Mouse (Mus musculus): ENCODE measurements around the gene Acvrl1. TPM values are rescaled to one million over a fixed set of nuclear protein-coding genes. Genes with fewer than 3 reads are reported as not detected.
A peak's percentile ranks its signal among the peaks of the same experiment; 100 is the strongest.

The Acvrl1 gene
- polyA plus RNA-seq, 1 experiment = 7.9 TPM

DNA sequence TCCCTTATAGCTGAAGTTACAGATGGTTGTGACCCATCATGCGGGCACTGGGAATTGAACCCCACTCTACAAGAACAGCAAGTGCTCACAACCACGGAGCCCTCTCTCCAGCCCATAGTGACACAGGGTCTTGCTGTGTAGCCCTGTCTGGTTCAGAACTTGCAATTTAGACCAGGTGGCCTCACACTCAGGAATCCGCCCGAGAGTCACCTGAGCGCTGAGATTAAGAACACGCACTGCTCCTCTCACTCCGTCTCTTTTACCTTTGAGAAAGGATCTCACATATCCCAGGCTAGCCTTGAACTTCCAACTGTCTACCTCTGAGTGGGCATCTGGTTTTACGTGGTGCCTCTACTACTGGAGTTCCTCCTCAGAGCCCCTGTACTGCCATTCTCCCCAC lies 56.0 kb downstream of the Acvrl1 start:
- TF ChIP-seq FLI1 (IDR thresholded peaks at IDR 0.05; ENCODE audit: low read length) = no peak
- TF ChIP-seq GATA1 (IDR thresholded peaks at IDR 0.05; ENCODE audit: borderline replicate concordance, low read length) = no peak
- peaks cover 66% of the 10 kb centered on the region for H3K36me3 ChIP-seq (replicated peaks; ENCODE audit: low read length)
- H3K4me1 ChIP-seq = peaks cover 80% of the 10 kb centered on the region
- H3K27me3 ChIP-seq (replicated peaks) = no peaks in the 10 kb centered on the region
- no peak overlapping the region for H3K4me3 ChIP-seq (replicated peaks)
- H3K9me3 ChIP-seq = no peaks in the 10 kb centered on the region

DNA sequence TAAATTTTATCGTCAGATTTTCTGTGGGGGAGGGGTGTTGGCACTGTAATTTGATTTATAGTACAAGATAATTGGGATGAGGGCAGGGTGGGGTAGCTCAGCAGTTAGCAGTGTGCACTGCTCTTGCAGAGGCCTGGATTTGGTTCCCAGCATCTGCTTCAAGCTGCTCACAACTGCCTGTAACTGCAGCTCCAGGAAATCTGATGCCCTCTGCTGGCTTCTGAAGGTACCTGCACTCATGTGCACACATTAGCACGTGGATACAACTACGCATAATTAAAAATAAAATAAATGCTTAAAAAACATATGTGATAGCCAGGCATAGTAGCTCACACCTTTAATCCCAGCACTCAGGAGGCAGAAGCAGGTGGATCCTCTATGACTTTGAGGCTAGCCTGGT lies 57.2 kb downstream of the Acvrl1 start:
- Histone ChIP-seq H3K36me3 (replicated peaks; ENCODE audit: low read length) (peaks cover 60% of the 10 kb centered on the region), H3K27me3 (replicated peaks) (no peaks in the 10 kb centered on the region), H3K4me3 (replicated peaks) (no peak overlapping the region), H3K9me3 (no peaks in the 10 kb centered on the region), H3K4me1 (peaks cover 80% of the 10 kb centered on the region)
- TF ChIP-seq FLI1 (IDR thresholded peaks at IDR 0.05; ENCODE audit: low read length) (no peak), GATA1 (IDR thresholded peaks at IDR 0.05; ENCODE audit: borderline replicate concordance, low read length) (no peak)

GRCm38 (mm10) chr15:101187907-101188306 lies 59.6 kb downstream of the Acvrl1 start:
- Histone ChIP-seq H3K36me3 (replicated peaks; ENCODE audit: low read length) (peaks cover 45% of the 10 kb centered on the region), H3K9me3 (no peaks in the 10 kb centered on the region), H3K27me3 (replicated peaks) (no peaks in the 10 kb centered on the region), H3K4me3 (replicated peaks) (no peak overlapping the region), H3K4me1 (peaks cover 88% of the 10 kb centered on the region)
- no peak for TF ChIP-seq GATA1 (IDR thresholded peaks at IDR 0.05; ENCODE audit: borderline replicate concordance, low read length)
- no peak for TF ChIP-seq FLI1 (IDR thresholded peaks at IDR 0.05; ENCODE audit: low read length)

- H3K36me3 ChIP-seq (replicated peaks; ENCODE audit: low read length) = peaks cover 45% of the 10 kb centered on the region
- H3K27me3 ChIP-seq (replicated peaks) = no peaks in the 10 kb centered on the region
- H3K9me3 ChIP-seq = no peaks in the 10 kb centered on the region
- H3K4me1 ChIP-seq = peaks cover 92% of the 10 kb centered on the region
- no peak for TF ChIP-seq FLI1 (IDR thresholded peaks at IDR 0.05; ENCODE audit: low read length)
- no peak for TF ChIP-seq GATA1 (IDR thresholded peaks at IDR 0.05; ENCODE audit: borderline replicate concordance, low read length)
- H3K4me3 ChIP-seq (replicated peaks) = peak overlapping the region; percentile 75
These were observed 61.8 kb downstream of the Acvrl1 start for GRCm38 (mm10) chr15:101189981-101190761.

DNA sequence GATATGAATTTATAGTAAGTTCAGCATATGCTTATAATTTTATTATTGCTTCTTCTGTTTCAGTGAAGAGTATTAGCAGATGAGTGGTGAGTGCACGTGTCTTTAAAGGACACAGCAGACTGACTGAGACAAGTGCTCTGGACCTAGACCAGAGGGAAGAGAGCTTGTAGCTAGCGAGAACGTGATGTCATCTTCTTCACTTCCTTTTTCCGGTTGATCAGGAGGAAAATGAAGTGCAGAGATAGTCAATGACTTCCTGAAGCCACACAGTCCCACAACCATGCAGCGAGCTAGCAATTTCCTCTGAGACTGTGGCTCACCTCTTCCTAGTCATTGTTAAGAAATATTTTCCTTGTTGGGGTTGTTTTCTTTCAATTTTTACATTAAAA lies 62.4 kb downstream of the Acvrl1 start:
- Histone ChIP-seq H3K4me1 (peaks cover 98% of the 10 kb centered on the region), H3K9me3 (no peaks in the 10 kb centered on the region), H3K4me3 (replicated peaks) (peak overlapping the region; percentile 29), H3K36me3 (replicated peaks; ENCODE audit: low read length) (peaks cover 45% of the 10 kb centered on the region), H3K27me3 (replicated peaks) (no peaks in the 10 kb centered on the region)
- TF ChIP-seq FLI1 (IDR thresholded peaks at IDR 0.05; ENCODE audit: low read length) = no peak

DNA sequence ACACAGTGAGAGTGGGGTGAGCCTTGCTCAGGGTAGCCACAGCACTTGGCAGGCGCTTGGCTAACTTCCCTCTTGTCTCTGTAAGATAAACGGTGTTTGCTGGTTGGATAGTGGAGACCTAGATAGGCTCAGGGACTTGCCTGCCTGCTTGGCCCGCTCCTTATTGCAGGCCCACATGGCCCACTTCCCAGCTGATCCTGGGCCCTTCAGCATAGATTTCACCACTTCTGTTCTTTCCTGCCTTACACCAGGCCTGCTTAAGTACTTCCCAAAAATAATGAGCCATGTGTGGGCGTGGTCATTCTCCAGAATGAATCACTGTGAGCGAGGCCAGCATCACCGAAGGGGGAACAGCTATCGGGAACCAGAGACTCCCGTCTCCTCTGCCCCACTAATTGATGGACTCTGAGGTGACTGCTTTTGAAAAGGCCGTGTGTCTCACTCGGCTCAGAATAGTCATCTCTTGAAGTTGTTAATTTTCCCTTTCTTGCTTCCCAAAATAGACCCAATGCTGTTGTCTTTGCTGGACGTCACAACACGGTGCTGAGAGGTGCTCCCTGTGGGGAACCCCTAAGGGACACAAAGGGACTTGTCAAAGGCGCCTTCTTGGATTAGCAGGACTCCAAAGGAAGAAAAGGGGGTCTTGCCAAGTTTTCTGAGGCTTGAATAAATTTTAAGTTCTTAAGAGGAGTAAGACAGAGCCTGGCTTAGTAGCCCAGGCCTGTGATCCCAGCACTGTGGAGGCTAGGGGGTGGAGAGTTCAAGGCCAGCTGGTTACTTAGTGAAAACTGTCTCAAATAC lies 63.3 kb downstream of the Acvrl1 start:
- peak overlapping the region; percentile 62 for H3K4me3 ChIP-seq (replicated peaks)
- H3K9me3 ChIP-seq = no peaks in the 10 kb centered on the region
- H3K36me3 ChIP-seq (replicated peaks; ENCODE audit: low read length) = peaks cover 47% of the 10 kb centered on the region
- TF ChIP-seq FLI1 (IDR thresholded peaks at IDR 0.05; ENCODE audit: low read length) = no peak
- no peak for TF ChIP-seq GATA1 (IDR thresholded peaks at IDR 0.05; ENCODE audit: borderline replicate concordance, low read length)
- H3K4me1 ChIP-seq = peaks cover 99% of the 10 kb centered on the region
- no peaks in the 10 kb centered on the region for H3K27me3 ChIP-seq (replicated peaks)

GRCm38 (mm10) chr15:101192260-101192640 lies 63.9 kb downstream of the Acvrl1 start:
- Histone ChIP-seq H3K27me3 (replicated peaks) (no peaks in the 10 kb centered on the region), H3K9me3 (no peaks in the 10 kb centered on the region), H3K36me3 (replicated peaks; ENCODE audit: low read length) (peaks cover 41% of the 10 kb centered on the region), H3K4me1 (peaks cover 96% of the 10 kb centered on the region), H3K4me3 (replicated peaks) (no peak overlapping the region)
- TF ChIP-seq FLI1 (IDR thresholded peaks at IDR 0.05; ENCODE audit: low read length) = no peak
- no peak for TF ChIP-seq GATA1 (IDR thresholded peaks at IDR 0.05; ENCODE audit: borderline replicate concordance, low read length)

- peaks cover 96% of the 10 kb centered on the region for H3K4me1 ChIP-seq
- H3K4me3 ChIP-seq (replicated peaks) = no peak overlapping the region
- TF ChIP-seq FLI1 (IDR thresholded peaks at IDR 0.05; ENCODE audit: low read length) = no peak
- TF ChIP-seq GATA1 (IDR thresholded peaks at IDR 0.05; ENCODE audit: borderline replicate concordance, low read length) = no peak
- peaks cover 41% of the 10 kb centered on the region for H3K36me3 ChIP-seq (replicated peaks; ENCODE audit: low read length)
- H3K9me3 ChIP-seq = no peaks in the 10 kb centered on the region
- no peaks in the 10 kb centered on the region for H3K27me3 ChIP-seq (replicated peaks)
These were observed 64.3 kb downstream of the Acvrl1 start for GRCm38 (mm10) chr15:101192651-101193050.

GRCm38 (mm10) chr15:101193971-101194370 lies 65.6 kb downstream of the Acvrl1 start:
- Histone ChIP-seq H3K4me3 (replicated peaks) (no peak overlapping the region), H3K27me3 (replicated peaks) (no peaks in the 10 kb centered on the region), H3K9me3 (no peaks in the 10 kb centered on the region), H3K36me3 (replicated peaks; ENCODE audit: low read length) (peaks cover 54% of the 10 kb centered on the region), H3K4me1 (peaks cover 91% of the 10 kb centered on the region)
- TF ChIP-seq GATA1 (IDR thresholded peaks at IDR 0.05; ENCODE audit: borderline replicate concordance, low read length) = no peak
- no peak for TF ChIP-seq FLI1 (IDR thresholded peaks at IDR 0.05; ENCODE audit: low read length)

Other genes starting within 250 kb of the Acvrl1 start
- gene Gm47841, start 81.1 kb upstream of the Acvrl1 start, polyA plus RNA-seq (2012; ENCODE audit: insufficient read depth, low replicate concordance) = not detected in 2 replicates
- 0.61 and 0.94 TPM in 2 replicates for gene Fignl2, start 50.0 kb upstream of the Acvrl1 start, polyA plus RNA-seq (2012; ENCODE audit: insufficient read depth, low replicate concordance)
- not detected in 2 replicates for gene Ankrd33, start 12.8 kb upstream of the Acvrl1 start, polyA plus RNA-seq (2012; ENCODE audit: insufficient read depth, low replicate concordance)
- gene Acvr1b, start 45.5 kb downstream of the Acvrl1 start, polyA plus RNA-seq (2012; ENCODE audit: insufficient read depth, low replicate concordance) = 6.1 and 8.2 TPM in 2 replicates
- 0.47 TPM in 1 of 2 replicates, not detected in the other for gene Grasp, start 95.7 kb downstream of the Acvrl1 start, polyA plus RNA-seq (2012; ENCODE audit: insufficient read depth, low replicate concordance)
- gene Nr4a1, start 125.7 kb downstream of the Acvrl1 start, polyA plus RNA-seq (2012; ENCODE audit: insufficient read depth, low replicate concordance) = 2.9 and 6.8 TPM in 2 replicates
- 36.9 and 65.9 TPM in 2 replicates for gene Atg101, start 155.8 kb downstream of the Acvrl1 start, polyA plus RNA-seq (2012; ENCODE audit: insufficient read depth, low replicate concordance)
- gene 6030408B16Rik, start 164.7 kb downstream of the Acvrl1 start, polyA plus RNA-seq (2012; ENCODE audit: insufficient read depth, low replicate concordance) = 2.1 TPM in 1 of 2 replicates, not detected in the other
- 0.63 TPM in 1 of 2 replicates, not detected in the other for gene Krt80, start 241.6 kb downstream of the Acvrl1 start, polyA plus RNA-seq (2012; ENCODE audit: insufficient read depth, low replicate concordance)

Data from megakaryocyte, embryonic 14.5 days (primary cell).